Mouse (Mus musculus) thymus, adult 2 months (tissue): ENCODE data around the gene Apoc3.

Source experiments
- CTCF ChIP-seq: fragments of 200-500 bp; IDR thresholded peaks from 2 replicates; pipeline ENCODE4 v1.5.1; 2012; ENCODE audit warnings: mild to moderate bottlenecking, control low read depth, low read length, moderate library complexity, borderline replicate concordance; ENCODE audit not compliant: control insufficient read depth, poor library complexity, insufficient read depth; ENCODE audit errors: extremely low read depth
- POLR2A ChIP-seq: fragments of 200-500 bp; IDR thresholded peaks from 2 replicates; pipeline ENCODE4 v1.6.1; 2012; ENCODE audit warnings: mild to moderate bottlenecking, low read length, control low read depth, moderate library complexity; ENCODE audit not compliant: control insufficient read depth, poor library complexity, insufficient read depth; ENCODE audit errors: extremely low read depth

DNA sequence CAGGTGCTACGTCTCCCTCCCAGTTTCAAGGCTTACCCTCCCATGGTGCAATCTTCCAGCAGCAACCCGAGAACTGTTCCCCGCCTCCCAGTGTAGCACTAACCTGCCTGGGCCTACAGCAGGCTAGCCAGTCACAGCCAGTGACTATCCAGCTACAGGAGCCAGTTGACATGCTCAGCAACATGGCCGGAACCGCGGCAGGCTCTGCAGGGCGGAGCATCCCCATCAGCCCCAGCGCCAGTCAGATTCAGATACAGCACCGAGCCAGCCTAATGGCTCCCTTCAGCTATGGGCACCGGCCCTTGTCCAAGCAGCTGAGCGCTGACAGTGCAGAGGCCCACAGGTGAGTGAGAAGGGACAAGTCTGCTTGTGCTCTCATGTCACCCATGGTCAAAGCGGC lies 25.0 kb downstream of the Apoc3 start:
- TF ChIP-seq POLR2A (no peak), CTCF (no peak)
